In the genomic region with DNA sequence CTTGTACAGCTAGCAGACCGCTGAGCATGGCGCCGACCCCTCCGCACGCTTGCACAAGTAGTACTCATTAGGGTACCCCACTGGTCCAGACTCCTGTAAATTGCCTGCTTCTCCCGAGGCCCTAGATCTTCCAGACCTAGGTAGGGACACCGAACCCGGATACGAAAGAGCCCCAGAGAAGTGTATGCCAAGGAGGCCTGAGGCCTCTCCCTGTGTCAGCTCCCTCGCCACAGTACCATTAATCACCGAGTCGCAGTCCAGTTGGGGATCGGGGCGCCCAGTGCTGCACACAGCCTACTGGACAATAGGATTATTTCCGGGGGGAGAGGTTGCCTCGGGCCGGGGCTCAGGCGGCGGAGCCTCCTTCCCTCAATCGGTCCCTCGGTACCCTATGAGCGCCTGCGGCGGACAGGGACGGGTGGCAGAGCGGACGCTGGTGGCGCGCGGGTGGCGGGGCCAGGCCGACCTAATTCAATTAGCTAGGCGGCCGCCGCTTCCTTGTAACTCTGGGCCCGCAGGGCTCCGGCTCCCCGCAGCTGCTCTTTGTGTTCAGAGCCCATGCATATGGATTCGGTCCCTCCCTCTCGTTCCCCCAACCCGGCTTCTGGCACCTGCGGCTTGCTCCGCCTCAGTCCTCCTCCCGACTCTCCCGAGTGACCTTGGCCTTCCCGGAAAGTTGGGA, we compare ENCODE assay signal across 13 mouse cellular contexts. TPM values are rescaled to one million over a fixed set of nuclear protein-coding genes. Genes with fewer than 3 reads are reported as not detected.
DNase-seq lines count a peak whose midpoint lies in the region; ATAC-seq and TF ChIP-seq lines count a peak whose summit lies in the region.
"Had no signal": no experiment of that assay in that cellular context is flagged by ENCODE, and none has a peak within 500 bp of the region (broad histone marks: within the 10 kb centered on the region; RNA-seq: fewer than 3 reads in every experiment).

No protein-coding gene starts in this region.

- peaks cover 98% of the 10 kb centered on the region for H3K27me3 ChIP-seq in kidney, postnatal 0 days (ENCODE audit: insufficient read depth, low read length)
- H3K27me3 ChIP-seq in forebrain, embryonic 10.5 days (ENCODE audit: poor library complexity, severe bottlenecking) = peaks cover 100% of the 10 kb centered on the region
- H3K27me3 ChIP-seq in limb, embryonic 11.5 days (ENCODE audit: control insufficient read depth, insufficient read depth, low read length) = peaks cover 94% of the 10 kb centered on the region

- H3K4me1 ChIP-seq in kidney, postnatal 0 days (replicated peaks; ENCODE audit: insufficient read depth, low read length) = no peaks in the 10 kb centered on the region; the same call in 1 of the 2 replicates
- peaks cover 14% of the 10 kb centered on the region for H3K4me1 ChIP-seq in forebrain, embryonic 10.5 days
- H3K4me1 ChIP-seq in limb, embryonic 11.5 days (ENCODE audit: control insufficient read depth, insufficient read depth, low read length) = no peaks in the 10 kb centered on the region

- no peak overlapping the region for H3K27ac ChIP-seq in kidney, postnatal 0 days
- H3K27ac ChIP-seq in forebrain, embryonic 10.5 days = no peak overlapping the region
- no peak overlapping the region for H3K27ac ChIP-seq in limb, embryonic 11.5 days (replicated peaks; ENCODE audit: low read depth, low read length)

- peak overlapping the region; percentile 28 for H3K4me2 ChIP-seq in kidney, postnatal 0 days (ENCODE audit: low read length)
- no peak overlapping the region; the same call in 1 of the 2 replicates for H3K4me2 ChIP-seq in limb, embryonic 11.5 days (ENCODE audit: low read depth, severe bottlenecking)

- DNase-seq in kidney, postnatal 0 days (ENCODE audit: low spot score) = no peak
- DNase-seq in kidney, adult 18-20 months = no peak
- DNase-seq in forebrain, embryonic 10.5 days (ENCODE audit: extremely low spot score, low spot score) = no peak
- peak; percentile 59 for DNase-seq in limb, embryonic 11.5 days (ENCODE audit: low spot score)
- peak; percentile 84 for DNase-seq in retina, postnatal 1 day
- DNase-seq in urinary bladder, postnatal 4 days (ENCODE audit: low spot score in 2 of 2) = no peak
- DNase-seq in MN1 (ENCODE audit: low spot score) = no peak
- DNase-seq: cerebellum, adult 9-10 months; heart, adult 18-20 months; thymus, postnatal 36 days had no signal

- ATAC-seq in kidney, postnatal 0 days (replicated peaks; ENCODE audit: low FRiP score, low read depth) = no peak
- ATAC-seq in limb, embryonic 11.5 days (ENCODE audit: insufficient number of reproducible peaks, low FRiP score, low TSS enrichment, low read depth) = no peak
- no peak for ATAC-seq in granulocyte monocyte progenitor cell, adult 5-6 weeks (replicated peaks; ENCODE audit: poor library complexity, severe bottlenecking)

- WGBS in kidney, postnatal 0 days = 2% methylated on average over 46 of the region's 46 CpGs
- under 1% methylated on average over 46 of the region's 46 CpGs for WGBS in forebrain, embryonic 10.5 days
- WGBS in limb, embryonic 11.5 days = 1% methylated on average over 45 of the region's 46 CpGs

- no peak overlapping the region for H3K9ac ChIP-seq in kidney, postnatal 0 days (ENCODE audit: low read depth, low read length)
- no peak overlapping the region for H3K9ac ChIP-seq in limb, embryonic 11.5 days (ENCODE audit: low read length)

- H3K4me3 ChIP-seq in kidney, postnatal 0 days (replicated peaks; ENCODE audit: low read depth, low read length) = 0 out of 2 replicates have a peak overlapping the region, but pooled peaks have one; percentile 9
- H3K4me3 ChIP-seq in forebrain, embryonic 10.5 days = peak overlapping the region; percentile 31
- peak overlapping the region; percentile 3; the same call in 1 of the 2 replicates for H3K4me3 ChIP-seq in limb, embryonic 11.5 days (ENCODE audit: low read depth, low read length)

- TF ChIP-seq CTCF in kidney, postnatal 0 days (IDR thresholded peaks at IDR 0.05; ENCODE audit: low read depth) = no peak

- no peaks in the 10 kb centered on the region for H3K9me3 ChIP-seq in kidney, postnatal 0 days (replicated peaks; ENCODE audit: low read length)
- H3K9me3 ChIP-seq in forebrain, embryonic 10.5 days = 0 out of 2 replicates have a peak, but pooled peaks cover 5% of the 10 kb centered on the region
- no peaks in the 10 kb centered on the region; the same call in 1 of the 2 replicates for H3K9me3 ChIP-seq in limb, embryonic 11.5 days (ENCODE audit: control insufficient read depth, low read length)

- no peaks in the 10 kb centered on the region for H3K36me3 ChIP-seq in kidney, postnatal 0 days (ENCODE audit: insufficient read depth, low read length)
- no peaks in the 10 kb centered on the region for H3K36me3 ChIP-seq in forebrain, embryonic 10.5 days (replicated peaks)
- H3K36me3 ChIP-seq in limb, embryonic 11.5 days (ENCODE audit: control insufficient read depth, insufficient read depth, low read length) = no peaks in the 10 kb centered on the region

RNA-seq across cellular contexts. Expression of a gene that starts 7.1 kb away (rescaled TPM):
- not detected in 2 replicates for polyA plus RNA-seq in kidney, postnatal 0 days (2015; fragmentation: Nextera tagmentation; extraction: Ambion mirVana)
- not detected in 2 replicates for polyA plus RNA-seq in forebrain, embryonic 10.5 days (2016; fragmentation: Nextera tagmentation; extraction: Ambion mirVana)
- polyA plus RNA-seq in limb, embryonic 11.5 days (2014; fragmentation: Nextera tagmentation; extraction: Ambion mirVana) = 0.13 and 0.17 TPM in 2 replicates
- total RNA-seq in granulocyte monocyte progenitor cell, adult 5-6 weeks (2014; fragmentation: Nextera tagmentation) = not detected in 2 replicates
- total RNA-seq in granulocyte monocyte progenitor cell, adult 5-6 weeks (2017) = not detected in 2 replicates
- total RNA-seq: heart, adult 18-20 months; left cerebral cortex, postnatal 36 days; neutrophil, adult 5-6 weeks had no signal

Comparison
In these comparisons a context has a peak if more than half of its experiments do, and no peak if none do; other contexts are left out.
1. DNase-seq: peak in limb, embryonic 11.5 days (single experiment) and retina, postnatal 1 day (single experiment); none in kidney, postnatal 0 days (single experiment), kidney, adult 18-20 months (single experiment), forebrain, embryonic 10.5 days (single experiment), urinary bladder, postnatal 4 days (0 of 2) and MN1 (single experiment).
2. Peak in every context shown above with its lines, with median percentiles within 50 percentile points of each other: H3K4me3 ChIP-seq.